Mouse (Mus musculus) ES-Bruce4 (cell line): ENCODE measurements at regions not wholly inside any gene's neighbourhood (a gene's known extent, or its start where the extent isn't known, plus 50 kb on each side); places are given as distances from the start of the nearest gene placed in this dataset.
"Not testable (repeated sequence)": the region's sequence is repeated elsewhere in the genome, so short reads cannot be mapped to it uniquely, and the experiment has no call there.

Experiments used
- H3K27ac ChIP-seq: 2 replicates; pipeline ENCODE4 v1.5.1; 2012; ENCODE audit warnings: low read length, inconsistent platforms; ENCODE audit not compliant: insufficient read depth
- H3K27me3 ChIP-seq: 2 replicates; pipeline ENCODE4 v1.6.1; 2012; ENCODE audit warnings: mild to moderate bottlenecking, low read length, inconsistent platforms; ENCODE audit not compliant: control insufficient read depth, poor library complexity, insufficient read depth, severe bottlenecking
- H3K36me3 ChIP-seq: 2 replicates; pipeline ENCODE4 v1.6.1; 2012; ENCODE audit warnings: inconsistent platforms, mild to moderate bottlenecking, low read length, moderate library complexity; ENCODE audit not compliant: control insufficient read depth, poor library complexity, insufficient read depth, severe bottlenecking
- H3K4me1 ChIP-seq: one replicate; pipeline ENCODE4 v1.8.1; 2011; ENCODE audit warnings: low read length; ENCODE audit not compliant: control insufficient read depth, insufficient read depth
- H3K4me3 ChIP-seq: 2 replicates; pipeline ENCODE4 v1.5.1; 2011; ENCODE audit warnings: low read depth, mild to moderate bottlenecking, low read length
- H3K9ac ChIP-seq: 2 replicates; pipeline ENCODE4 v1.6.1; 2012; ENCODE audit warnings: low read depth, mild to moderate bottlenecking, inconsistent platforms; ENCODE audit not compliant: poor library complexity, severe bottlenecking
- H3K9me3 ChIP-seq: replicated peaks from 2 replicates; pipeline ENCODE4 v1.6.1; 2012; ENCODE audit warnings: mild to moderate bottlenecking, low read length, inconsistent platforms; ENCODE audit not compliant: control insufficient read depth, poor library complexity, insufficient read depth, severe bottlenecking
- CTCF ChIP-seq: IDR thresholded peaks from one replicate; pipeline ENCODE4 v1.8.1; 2011; ENCODE audit warnings: low read depth, low read length
- EP300 ChIP-seq: IDR thresholded peaks from 2 replicates; pipeline ENCODE4 v1.6.1; 2011; ENCODE audit warnings: low read depth, low read length; ENCODE audit not compliant: insufficient read depth
- POLR2A ChIP-seq: IDR thresholded peaks from one replicate; pipeline ENCODE4 v1.8.1; 2011; ENCODE audit warnings: low read length; ENCODE audit not compliant: insufficient read depth

DNA sequence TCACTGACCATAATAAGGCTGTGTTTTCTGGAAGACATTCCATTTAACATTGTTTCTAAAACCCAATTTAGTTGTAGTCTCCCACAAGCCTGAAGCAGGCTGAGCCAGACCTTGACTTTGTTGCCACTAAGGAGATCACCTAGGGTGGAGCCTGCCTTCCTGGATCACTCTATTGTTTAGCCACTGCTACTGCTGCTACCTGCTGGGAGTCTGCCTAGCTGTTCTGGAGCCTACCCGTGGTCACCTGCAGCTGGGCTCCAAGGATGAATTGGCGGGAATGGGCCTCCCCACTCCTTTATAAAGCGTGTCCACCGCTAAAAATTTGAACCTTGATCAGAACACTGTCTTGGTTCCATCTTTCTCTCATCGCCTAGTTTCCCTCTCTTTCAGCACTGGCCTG lies 783.8 kb upstream of the Vwc2 start:
- H3K27ac ChIP-seq, H3K27me3 ChIP-seq, H3K9ac ChIP-seq, H3K36me3 ChIP-seq, H3K4me3 ChIP-seq, H3K9me3 ChIP-seq, H3K4me1 ChIP-seq: not testable (repeated sequence)
- peak; percentile 77; the same call in 1 of the 2 replicates for TF ChIP-seq EP300

DNA sequence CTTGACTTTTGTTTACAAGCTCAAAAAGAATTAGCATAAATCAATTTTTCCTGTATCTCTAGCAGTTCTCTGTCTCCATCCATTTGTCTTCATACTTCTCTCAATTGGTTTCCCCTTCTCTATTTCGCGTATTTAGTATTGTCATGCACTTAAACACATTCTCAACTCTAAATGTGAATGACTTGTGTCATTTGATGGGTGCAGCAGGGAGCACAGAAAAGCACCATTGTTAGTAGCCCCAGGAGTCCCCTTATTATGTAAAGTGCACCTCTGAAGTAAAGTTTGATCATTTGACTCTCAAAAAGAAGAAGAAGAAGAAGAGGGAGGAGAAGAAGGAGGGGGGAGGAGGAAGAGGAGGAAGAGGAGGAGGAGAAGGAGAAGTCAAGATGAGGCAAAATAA lies 776.2 kb upstream of the Vwc2 start:
- TF ChIP-seq EP300 = no peak
- TF ChIP-seq POLR2A = no peak
- TF ChIP-seq CTCF = no peak
- Histone ChIP-seq H3K27me3 (no peaks in the 10 kb centered on the region), H3K36me3 (no peaks in the 10 kb centered on the region), H3K27ac (no peak overlapping the region), H3K9me3 (no peaks in the 10 kb centered on the region), H3K9ac (no peak overlapping the region), H3K4me3 (no peak overlapping the region), H3K4me1 (no peaks in the 10 kb centered on the region)

DNA sequence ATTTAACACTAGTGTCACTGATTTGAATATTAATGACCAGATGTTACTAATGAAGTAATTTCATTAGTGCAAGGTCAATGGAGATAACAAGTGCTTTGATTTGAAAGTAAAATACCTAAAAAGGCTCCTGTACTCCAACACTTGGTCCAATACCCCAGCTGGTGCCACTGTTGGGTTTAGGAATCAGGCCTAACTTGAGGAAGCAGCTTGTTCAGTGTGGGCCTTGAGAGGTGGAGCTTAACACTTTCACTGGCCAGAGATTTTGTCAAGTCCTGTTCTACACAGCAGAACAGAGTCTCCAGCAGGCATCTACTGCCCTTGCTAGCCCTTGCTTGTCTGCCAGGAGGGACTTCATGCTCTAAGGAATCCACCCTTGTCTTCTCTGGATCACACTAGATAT lies 741.7 kb upstream of the Vwc2 start:
- H3K27me3 ChIP-seq = no peaks in the 10 kb centered on the region
- no peaks in the 10 kb centered on the region for H3K36me3 ChIP-seq
- no peaks in the 10 kb centered on the region for H3K4me1 ChIP-seq
- no peak for TF ChIP-seq CTCF
- no peak for TF ChIP-seq EP300
- no peak for TF ChIP-seq POLR2A
- H3K27ac ChIP-seq = no peak overlapping the region
- no peak overlapping the region for H3K9ac ChIP-seq
- no peak overlapping the region for H3K4me3 ChIP-seq
- H3K9me3 ChIP-seq = no peaks in the 10 kb centered on the region
